Mouse (Mus musculus): ENCODE measurements around the gene Ndufs4.

Gene Ndufs4

DNA sequence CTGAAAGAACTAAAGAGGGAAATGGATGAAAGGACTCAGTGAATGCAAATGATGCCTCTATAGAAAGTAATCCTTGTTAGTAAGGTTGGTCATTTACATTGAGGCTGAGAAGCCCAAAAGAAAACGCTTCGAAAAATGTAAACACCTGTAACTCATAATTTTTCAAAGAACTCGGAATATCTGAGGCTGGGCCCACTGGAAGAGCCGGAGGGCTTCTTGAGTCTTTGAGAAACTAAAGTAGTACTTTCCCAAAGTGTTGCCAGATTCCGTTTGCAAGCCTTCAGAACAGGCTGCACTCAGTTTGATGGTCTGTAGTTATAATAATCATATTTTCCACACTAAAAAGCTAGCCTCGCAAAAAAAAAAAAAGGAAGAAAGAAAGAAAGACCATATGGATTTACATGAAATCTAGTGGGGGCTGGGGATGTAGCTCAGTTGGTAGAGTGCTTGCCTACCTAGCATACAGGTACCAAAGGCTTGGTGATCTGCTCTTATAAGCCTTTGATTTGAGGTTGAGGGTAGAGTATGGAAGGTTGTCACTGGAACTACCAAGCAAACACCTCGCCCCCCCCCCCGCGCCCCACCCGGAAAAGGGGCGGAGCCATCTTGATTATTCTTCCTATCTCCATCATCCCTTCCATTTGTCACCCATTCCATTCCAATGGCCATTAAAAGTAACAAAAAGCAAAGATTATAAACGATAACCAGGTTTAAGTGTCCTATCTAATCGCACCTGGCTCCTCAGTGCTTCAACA lies at the start of gene Ndufs4:
TSS of gene Ndufs4 (minus strand) at position 48 of the 755 bp plus-strand sequence.
- in situ Hi-C loops (cut with MboI, MseI), result no loop called here

DNA sequence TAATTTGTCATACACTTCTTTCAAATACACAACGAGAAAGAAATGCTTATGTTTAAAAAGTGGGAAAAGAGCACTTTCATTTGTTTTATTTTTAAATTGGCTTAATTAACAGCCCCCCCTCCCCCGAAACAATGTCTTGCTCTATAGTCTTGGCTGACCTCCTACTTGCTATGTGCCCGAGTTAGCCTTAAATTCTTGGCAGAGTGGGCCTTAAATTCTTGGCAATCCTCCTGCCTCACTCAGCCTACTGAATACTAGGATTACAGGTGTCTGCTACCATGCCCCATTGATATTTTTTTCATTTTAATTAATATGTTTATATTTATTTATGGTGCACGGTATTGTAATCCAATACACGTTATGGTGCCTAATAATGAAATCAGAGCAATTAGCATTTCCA lies 44.4 kb upstream of the Ndufs4 start:
- in situ Hi-C loops (cut with MboI, MseI), result no loop called here

DNA sequence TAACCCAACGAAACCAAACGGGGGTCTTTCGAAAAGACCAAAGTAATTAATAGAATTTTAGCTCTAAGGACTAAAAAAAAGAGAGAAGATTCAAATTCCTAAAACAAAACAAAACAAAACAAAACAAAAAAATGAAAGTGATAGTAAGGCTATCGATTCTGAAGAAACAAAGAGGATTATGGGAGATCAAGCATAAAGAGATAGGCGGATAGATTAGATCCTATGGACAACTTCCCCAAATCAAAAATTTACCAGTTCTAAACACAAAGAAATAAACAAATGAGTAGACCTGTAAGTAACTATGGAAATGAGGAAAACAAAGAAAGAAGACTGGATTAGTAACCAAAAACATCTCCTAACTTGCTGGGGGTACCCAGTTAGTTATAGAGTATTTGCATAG lies 37.2 kb upstream of the Ndufs4 start:
- in situ Hi-C loops (cut with MboI, MseI), result no loop called here

DNA sequence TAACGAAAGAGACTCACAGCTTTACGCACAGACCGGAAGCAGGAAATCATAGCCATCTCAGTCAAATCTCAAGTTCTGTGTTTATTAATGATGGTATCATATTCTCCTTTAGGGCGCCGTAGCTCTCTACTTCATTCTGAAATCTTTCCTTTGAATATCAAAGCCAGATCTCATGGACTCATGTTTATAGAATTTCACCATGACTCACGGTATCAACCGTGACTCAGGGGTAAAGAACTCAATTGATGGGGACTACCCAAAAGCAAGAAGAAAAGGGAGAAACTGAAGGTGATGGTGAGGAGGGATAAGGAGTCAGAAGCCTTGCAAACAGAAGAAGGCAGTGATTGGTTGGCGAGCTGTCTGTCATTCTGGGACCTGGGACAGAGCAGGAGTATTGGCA lies 32.2 kb upstream of the Ndufs4 start:
- in situ Hi-C loops (cut with MboI, MseI), result no loop called here

DNA sequence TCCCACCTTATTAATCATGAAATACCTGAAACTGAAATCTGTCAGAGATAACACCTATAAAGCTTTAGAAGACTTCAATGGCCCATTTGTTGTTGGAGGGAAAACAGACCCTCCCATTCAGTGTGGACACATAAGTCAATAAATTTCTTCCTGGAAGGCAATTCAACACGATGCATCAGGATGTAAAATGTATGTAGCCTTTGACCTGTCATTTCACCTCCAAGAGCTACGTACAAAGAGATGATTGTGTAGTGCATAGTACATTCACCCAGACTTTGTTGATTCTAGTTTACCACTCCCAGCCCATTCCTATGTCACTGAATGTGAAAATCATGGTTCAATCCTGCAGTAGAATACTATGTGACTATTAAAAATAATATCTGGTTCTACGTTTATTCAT lies 31.3 kb upstream of the Ndufs4 start:
- in situ Hi-C loops (cut with MboI, MseI), result no loop called here

DNA sequence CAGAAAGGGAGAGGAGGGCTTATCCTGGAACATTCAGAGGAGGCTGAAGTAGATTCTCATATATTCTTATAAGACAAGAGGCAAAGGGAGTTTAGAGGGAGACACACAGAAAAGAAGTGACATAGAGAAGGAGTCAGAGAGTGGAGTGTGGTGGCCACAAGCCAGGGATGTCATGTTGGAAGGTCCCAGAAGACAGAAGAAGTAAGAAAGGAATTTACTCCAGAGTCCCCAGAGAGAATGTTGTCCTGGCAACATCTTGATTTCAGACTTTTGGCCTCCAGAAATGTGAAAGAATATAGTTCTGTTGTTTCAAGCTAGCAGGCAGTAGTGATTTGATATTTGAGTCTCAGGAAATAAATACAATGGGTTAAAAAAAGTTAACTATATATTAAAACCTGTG lies 24.3 kb upstream of the Ndufs4 start:
- in situ Hi-C loops (cut with MboI, MseI), result no loop called here

DNA sequence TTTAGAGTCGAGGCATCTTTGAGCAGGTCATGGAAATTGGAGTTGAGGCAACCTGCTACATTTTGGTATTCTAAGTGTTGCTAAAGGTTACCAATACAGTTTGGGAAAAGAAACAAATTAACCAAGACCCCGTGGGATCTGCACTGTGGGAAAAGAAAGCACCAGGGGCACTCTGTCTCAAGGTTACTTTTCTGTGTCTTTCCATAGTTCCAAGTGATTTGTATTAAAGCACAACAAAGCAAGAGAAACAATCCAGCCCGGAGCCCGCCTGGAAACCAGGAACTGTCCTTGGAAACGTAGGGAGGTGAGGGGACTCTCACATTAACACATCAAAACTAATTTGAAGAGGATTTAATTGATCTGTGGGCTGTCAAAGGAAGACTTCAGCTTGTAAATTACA lies 18.8 kb upstream of the Ndufs4 start:
- in situ Hi-C loops (cut with MboI, MseI), result no loop called here

DNA sequence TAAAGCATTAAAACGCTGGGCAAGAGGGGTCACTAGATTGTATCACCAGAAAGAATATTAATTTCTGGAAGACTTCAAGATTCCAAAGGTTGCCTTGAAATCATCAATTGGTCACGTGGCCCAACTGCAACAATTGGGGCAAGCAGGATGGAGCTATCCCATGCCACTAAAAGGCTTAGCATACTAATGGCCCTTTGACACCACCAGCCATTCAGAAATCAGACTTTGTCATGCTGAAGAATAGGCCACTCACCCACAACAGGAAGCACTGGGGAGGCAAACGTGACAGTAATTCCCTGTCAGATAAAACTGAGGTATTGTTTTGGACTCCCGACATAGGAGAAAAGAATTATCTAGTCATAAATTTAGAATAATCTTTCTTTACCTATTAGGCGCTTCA lies 18.4 kb upstream of the Ndufs4 start:
- in situ Hi-C loops (cut with MboI, MseI), result no loop called here

DNA sequence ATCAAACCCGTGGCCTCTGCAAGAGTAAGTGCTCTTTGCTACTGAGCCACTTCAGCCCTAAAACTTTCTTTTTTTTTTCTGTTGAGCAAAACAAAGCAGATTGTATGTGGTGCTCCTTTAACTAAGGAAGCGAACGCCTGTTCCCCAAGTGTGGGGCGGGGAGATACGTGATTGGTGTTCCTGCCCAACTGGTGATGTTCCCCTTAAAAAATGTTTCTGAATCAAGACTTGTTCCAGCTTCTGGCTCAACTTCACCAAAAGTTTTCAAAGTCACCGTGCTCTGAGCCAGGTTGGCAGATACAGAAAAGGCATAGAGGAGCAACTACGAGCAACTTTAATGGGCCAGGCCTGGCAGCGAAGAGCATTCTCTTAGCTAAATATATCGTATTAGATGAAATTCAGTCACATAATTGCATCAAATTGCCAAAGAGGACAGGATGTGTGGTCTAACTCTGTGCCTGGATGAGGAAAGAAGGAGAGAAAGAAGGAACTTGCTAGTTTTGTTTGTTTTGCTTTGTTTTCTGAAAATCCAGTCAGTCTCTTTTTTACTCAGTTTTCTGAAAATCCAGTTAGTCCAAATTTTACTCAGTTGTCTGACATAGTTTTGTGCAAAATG lies 17.1 kb upstream of the Ndufs4 start:
- in situ Hi-C loops (cut with MboI, MseI), result no loop called here

DNA sequence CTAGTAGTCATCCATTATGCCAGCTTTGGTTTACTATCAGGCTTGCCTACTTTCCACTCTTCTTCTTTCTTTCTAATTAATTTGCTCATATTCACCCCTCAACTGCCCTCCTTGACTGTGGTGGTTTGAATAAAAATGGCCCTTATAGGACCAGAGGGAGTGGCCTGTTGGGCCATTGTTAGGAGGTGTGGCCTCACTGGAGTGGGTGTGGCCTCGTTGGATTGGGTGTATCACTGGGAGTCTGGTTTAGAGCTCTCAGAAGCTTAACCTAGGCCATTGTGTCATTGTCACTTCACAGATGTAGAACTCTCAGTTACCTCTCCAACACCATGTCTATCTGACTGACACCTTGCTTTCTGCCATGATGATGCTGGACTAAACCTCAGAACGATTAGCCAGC lies 10.8 kb upstream of the Ndufs4 start:
- in situ Hi-C loops (cut with MboI, MseI), result no loop called here

DNA sequence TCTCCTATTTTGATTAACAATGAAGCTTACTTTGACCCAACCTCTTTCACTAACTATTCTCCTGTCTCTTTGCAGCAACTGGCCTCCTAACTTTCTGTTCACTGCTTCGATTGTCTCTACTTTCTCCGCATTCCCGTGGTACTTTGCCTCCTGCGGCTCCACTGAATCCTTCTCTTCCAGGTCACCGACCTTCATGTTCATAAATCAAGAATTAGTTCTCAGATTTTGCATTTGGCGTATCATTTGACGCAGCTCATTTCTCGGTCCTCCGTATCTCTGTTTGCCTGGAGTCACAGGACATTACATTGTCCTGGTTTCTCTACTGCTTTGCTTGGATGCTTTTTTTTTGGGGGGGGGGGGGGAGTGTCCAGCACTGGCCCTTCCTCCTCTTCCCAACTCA lies 9.2 kb upstream of the Ndufs4 start:
- in situ Hi-C loops (cut with MboI, MseI), result no loop called here

DNA sequence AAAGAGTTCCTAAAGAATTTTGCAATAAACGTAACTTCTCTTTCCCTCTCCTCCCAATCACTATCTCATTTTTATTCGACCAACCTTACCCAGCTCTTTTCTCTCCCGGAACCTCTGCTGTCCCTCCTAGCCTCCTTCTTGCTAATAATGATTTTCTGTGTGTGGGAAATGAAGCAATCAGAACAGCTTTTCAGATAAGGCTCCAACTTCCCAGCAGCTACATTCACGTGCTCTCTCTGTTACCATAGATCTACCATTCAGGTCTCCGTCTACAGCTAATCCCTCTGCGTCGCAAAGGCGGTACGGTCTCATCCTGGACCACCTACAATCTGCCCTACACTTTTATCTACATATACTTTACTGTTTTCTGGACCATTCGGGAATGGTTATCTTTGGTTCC lies 8.8 kb upstream of the Ndufs4 start:
- in situ Hi-C loops (cut with MboI, MseI), result no loop called here

DNA sequence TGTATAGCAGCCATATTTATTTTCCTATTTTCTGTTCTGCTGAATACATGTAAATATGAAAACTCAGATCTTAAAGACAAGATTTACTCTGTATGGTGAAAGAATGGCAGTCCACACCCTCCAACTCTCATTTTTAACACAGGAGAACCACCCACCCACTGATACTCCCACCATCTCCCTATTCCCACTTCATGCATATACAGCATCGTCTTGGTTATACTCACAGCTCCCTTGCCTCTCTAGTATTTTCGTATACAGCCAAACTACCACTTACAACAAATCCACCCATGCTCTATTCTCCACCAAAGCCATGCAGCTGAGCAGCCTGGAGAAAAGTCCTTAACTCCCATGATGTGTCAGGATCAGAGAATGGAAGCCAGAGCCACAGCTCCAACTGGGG lies 6.7 kb upstream of the Ndufs4 start:
- in situ Hi-C loops (cut with MboI, MseI), result no loop called here

DNA sequence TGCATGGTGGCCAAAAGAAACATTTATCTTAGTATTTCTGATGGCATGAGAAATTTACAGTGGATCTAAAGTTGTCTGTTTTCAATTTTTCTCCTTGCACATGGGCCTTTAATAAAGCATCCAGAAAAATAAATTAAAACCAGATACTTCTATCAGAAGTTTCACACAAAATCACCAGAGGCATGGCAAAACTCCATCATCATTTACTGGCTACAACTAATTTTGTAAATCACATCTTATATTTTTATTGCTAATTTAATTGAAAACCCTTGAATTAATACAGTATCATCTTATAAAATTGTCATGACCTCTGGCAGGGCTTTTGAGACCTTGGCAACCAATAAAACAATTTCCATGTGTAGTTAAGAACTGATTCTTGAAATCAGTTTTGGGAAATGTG lies 4.4 kb upstream of the Ndufs4 start:
- in situ Hi-C loops (cut with MboI, MseI), result no loop called here

DNA sequence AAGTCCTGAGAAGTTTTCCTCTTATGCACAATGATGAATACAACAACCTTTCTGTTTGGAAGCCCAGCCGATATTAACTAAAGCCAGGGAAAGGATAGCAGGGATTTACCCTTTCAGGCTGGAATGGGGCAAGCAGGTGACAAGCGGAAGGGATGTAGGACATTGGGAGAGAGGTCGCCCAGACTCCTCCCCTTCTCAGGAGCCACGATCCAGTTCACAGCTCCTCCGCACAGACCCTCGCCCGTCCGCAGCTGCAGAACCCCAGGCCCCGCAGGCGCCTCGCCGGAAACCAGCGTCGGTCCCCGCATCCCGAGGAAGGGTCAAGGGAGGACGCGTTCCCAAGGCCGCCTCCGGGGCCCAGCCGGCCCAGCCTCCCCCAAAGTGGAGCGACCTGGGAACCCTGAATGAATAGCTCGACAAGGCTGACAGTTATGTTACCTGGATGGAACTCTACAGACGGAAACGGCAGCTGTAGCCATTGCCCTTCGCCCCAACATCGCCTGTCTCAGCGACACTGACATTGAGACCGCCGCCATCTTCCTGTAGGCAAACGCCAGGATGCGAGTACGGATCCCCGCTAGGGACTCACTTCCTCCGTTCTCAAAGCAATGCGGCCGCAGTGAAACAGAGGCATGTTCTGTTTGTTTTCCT lies 412 bp downstream of the Ndufs4 start:
- in situ Hi-C loops (cut with MboI, MseI), result no loop called here

DNA sequence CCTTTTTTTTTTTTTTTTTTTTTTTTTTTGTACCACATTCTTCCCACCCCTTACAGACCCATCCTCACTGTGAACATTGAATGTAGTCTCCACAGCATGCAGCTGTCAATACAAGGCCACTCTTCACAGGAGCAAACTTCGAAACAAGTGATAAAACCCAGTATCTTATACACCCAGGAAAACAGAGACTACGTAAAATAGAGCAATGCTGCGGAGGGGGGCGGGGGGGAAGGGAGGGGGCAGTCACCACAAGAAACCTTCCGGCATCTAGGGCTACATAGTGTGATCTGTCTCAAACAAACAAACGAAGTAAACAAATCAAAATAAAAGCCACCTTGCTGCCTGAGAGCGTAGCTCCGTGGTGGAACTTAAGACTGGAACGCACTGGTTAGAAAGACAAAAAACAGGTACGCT lies 977 bp downstream of the Ndufs4 start:
- in situ Hi-C loops (cut with MboI, MseI), result no loop called here

DNA sequence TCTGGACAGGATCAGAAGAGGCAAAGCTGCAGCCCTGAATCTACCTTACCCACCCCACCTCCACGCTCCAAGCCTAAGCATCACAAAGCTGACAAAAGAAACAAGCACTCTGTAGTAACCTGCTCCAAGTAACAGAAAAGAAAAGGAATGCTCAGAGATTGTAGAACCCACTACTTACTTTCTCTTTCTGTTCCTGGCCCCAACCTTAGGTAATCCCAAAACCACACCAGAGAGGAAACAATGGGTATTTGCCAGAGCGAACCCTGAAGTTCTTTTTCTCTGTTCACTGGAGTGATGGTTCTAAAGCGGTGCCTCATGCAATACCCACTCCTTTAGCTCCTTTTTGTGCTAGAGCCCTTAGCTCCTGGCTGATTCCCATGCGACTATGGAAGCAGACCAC lies 11.5 kb downstream of the Ndufs4 start:
- in situ Hi-C loops (cut with MboI, MseI), result no loop called here

DNA sequence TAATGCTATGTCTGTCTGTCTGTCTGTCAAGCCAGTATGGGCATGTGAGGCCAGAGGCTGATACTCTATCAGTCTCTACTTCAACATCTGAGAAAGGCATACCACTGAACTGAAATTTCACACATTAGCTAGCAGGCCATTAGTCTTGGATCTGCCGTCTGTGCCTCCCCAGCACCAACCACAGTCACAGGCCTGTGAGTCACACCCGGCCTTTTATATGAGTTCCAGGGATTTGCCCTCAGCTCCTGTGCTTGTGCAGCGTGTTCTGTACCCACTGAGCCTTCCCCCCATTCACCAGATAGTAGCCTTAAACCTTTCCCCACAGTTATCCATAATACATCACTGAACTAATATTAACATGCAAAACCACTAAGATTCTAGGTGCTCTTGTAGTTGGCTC lies 26.0 kb downstream of the Ndufs4 start:
- in situ Hi-C loops (cut with MboI, MseI), result no loop called here

DNA sequence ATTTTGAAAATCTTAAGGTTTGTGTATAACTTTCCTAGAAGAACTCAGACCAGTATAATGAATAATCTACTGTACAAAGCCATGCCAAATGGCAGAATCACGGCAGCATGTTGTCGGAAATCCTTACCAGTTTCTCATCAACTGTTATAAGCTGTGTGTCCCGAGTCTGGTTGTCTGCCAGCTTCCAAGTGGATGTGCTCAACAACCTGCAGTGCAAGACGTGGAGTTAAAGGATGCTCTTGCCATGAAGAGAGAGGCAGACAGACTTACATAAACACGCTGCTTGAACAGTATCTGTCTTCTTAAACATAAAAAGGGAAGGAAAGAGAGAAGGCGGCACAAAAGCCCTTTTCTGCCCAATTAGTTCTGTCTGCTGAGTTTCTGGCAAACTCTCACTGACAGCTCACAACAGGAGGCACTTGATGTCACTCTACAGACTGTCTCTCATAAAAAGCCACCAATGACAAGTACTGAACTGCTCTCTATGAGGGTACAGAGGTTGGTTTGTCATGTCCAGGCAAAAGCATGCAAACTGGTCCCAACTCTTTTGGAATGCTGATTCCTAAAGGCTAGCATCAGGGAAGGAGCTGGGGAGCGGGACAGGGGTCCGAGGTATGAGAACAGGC lies 36.6 kb downstream of the Ndufs4 start:
- in situ Hi-C loops (cut with MboI, MseI), result no loop called here

DNA sequence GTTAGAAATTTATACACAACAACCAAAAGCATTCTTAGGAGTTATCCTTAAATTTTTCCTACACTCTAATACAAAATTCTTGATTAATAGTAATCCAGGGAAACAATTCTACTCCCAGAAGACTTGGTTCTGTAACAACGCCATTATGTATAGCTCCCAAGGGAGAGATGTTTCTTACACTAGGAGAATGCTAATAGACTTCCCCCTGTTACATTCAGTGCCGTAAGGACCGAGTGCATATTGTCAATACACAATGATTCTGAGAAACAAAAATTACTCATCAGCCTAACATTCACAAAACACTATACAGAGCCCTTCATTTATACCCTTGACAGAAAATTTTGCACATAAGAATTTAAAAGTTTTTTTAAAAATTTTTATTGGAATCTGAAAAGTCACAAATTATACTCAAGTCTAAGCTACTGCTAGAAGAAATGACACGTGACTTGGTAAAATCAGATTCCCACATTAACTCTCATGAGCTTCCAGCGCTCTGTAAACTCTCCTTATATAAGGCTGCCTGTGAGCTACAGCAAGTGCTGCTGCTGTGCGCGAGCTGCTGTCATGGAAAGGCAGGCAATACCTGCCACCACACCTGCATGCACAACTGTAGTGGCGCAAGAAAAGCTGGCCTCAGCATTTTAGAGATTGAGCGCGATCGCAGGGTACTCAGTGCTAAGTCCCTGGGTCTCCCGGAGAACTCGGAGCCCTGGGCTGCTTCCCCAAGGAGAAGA lies 42.9 kb downstream of the Ndufs4 start:
- in situ Hi-C loops (cut with MboI, MseI), result no loop called here

DNA sequence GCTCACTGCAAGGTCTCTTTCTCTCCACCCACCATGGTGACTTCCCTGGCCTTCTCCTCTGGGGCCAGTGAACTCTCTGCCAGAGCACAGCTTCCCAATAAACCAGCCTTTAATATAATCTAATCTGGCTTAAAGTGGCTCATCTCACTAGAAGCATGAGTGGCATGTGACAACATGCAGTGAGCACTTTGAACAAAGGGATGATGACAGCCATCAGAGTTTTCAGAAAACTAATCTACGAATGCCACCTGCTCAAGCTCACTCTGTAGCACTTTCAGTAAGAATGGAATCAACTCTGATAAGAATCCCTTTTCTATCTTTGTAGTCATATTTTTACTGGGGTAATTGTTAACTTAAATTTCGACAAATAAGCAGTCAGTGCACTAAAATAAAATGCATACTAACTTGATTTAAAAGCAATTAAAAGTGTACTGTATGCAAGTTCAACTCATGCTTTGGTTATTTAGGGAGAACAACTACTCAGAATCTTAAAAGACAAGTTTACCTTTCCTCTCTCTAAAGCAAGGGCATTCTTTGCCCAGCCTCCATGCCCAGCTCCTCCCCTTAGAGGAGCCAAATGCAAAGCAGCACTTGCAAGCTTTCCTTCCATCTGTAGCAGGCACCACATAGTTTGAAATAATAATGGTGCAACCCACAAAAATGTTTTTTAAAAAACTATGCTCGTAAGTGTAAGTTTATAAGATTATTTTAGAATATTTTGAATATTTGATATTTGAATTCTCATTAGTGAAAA lies 43.7 kb downstream of the Ndufs4 start:
- in situ Hi-C loops (cut with MboI, MseI), result no loop called here

Data from T-helper 1 cell (primary cell).